Mouse (Mus musculus): ENCODE measurements around the gene Pdgfra.

The Pdgfra gene

DNA sequence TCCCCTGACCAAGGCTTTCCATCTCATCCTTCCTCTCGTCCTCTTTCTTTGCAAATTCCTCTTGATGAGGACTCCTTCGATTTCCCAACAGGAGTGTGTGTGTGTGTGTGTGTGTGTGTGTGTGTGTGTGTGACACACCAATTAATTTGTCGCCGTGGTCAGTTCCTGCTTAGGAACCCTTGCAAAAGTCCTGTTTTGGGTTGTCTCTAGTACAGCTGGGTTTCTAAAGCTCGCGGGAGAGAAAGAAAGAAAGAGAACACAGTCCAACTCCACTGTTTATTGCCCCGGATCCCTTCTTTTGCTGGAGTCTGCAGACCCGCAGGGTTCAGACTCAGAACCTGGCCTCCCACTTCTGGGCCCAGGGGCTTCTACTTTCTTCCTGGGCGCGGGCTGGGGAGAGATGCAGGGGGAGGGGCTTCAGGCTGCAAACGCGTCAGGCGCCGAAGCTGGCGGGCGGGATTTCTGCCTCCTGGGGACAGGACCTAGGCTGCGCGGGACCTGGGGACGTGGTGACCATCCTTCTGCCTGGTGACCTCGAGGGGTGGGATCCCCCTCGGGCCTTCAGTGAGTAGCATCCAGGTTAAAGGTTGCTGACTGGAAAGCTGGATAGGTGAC, 2.6 kb downstream of the Pdgfra start:
- intact Hi-C loops (cut with DNase I) = loop anchor here (5.0 to 10.0 kb wide), 7 partner anchors 212 to 1467 kb away; no protein-coding TSS in a partner anchor

DNA sequence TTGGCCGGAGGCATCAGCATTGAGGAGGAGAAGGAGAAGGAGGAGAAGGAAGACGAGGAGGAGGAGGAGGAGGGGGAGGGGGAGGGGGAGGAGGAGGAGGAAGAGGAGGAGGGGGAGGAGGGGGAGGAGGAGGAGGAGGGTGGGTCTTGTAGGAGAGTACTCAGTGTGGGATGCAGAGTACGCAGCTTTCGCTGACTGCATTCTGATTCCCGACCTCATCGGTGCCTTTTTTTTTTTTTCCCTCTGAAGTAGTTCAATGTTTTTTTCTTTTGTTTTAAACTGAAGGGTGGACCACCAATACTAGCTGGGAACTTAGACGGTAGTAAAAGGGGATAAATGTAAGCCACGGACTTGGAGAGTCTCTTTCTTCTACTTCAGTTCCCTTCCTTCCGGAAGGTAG, 3.2 kb downstream of the Pdgfra start:
- intact Hi-C loops (cut with DNase I) = loop anchor here (5.0 to 10.0 kb wide), 7 partner anchors 213 to 1468 kb away; no protein-coding TSS in a partner anchor

DNA sequence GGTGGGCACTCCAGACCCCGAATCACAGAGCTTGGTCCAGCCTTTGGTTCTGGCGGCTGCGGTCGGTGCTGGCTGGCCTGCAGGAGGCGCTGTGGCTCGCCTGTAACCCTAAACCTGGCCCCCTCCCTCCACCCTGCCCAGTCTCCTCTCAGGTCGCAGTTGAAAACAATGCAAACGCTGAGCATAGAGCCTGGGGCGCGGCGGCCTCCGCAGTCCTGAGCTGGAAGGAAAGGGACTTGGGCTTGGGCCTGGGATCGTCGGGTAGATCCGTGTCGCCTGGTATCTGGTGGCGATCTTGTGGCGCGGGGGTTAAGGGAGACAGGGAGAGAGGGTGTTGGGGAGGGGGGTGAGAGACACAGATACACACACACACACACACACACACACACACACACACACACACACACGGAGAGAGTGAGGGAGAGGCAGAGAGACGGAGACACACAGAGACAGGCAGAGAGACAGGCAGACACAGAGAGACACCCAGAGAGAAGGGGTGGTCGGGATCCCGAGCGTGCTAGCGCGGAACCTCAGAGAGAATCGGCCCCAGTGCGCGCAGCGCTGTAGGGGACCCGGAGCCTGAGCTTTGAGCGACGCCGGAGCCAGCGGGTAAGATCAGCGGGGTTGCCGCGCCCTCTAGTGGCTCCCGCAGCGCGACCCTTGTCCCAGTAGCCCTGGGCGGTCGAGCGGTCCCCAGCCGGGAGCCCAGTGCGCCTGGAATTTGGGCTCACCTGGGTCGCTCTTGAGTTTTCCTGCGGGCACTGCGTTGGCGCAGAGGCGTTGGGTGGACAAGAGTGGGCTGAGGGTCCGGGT, 3.9 kb downstream of the Pdgfra start:
- intact Hi-C loops (cut with DNase I) = loop anchor here (5.0 to 10.0 kb wide), 7 partner anchors 214 to 1469 kb away; no protein-coding TSS in a partner anchor

DNA sequence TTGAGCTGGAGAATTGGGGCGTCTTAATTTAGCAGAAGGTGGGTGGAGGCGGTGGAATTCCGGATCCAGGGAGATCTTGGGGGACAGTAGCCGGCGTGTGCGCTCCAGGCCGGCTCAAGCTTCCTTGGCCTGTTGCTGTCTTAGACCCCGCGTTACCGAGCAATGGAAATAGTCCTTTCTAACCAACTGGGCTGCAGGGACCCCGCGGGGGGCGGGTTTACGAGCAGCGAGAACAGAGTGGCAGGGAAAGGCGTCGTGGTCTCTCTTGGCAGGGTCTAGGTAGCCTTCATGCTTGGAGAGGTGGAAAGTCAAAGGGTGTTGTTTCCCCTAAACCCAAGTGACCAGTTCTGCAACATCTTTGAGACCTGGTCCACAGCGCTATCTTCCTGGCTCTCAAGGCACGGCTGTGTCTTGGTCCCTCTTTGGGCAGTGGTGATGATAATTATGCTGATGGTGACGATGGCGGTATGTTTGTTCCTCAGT, 4.5 kb downstream of the Pdgfra start:
- intact Hi-C loops (cut with DNase I) = loop anchor here (5.0 to 10.0 kb wide), 7 partner anchors 214 to 1469 kb away; no protein-coding TSS in a partner anchor

DNA sequence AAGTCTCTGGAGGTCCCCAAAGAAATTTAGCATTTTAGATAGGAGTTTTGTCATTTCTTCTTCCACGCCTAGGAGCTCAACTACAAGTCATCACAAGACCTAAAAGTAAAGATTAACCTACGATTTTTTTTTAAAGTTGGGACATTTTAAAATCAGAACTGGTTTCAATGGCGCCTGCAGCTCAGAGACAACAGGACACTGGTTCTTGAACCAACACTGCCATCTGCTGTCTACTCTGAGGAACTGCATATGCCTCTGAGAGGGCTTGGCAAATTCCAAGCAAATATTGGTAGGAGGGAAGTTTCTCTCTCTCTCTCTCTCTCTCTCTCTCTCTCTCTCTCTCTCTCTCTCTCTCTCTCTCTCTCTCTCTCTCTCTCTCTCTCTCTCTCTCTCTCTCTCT, 4.9 kb downstream of the Pdgfra start:
- intact Hi-C loops (cut with DNase I) = loop anchor here (5.0 to 10.0 kb wide), 7 partner anchors 215 to 1470 kb away; no protein-coding TSS in a partner anchor

DNA sequence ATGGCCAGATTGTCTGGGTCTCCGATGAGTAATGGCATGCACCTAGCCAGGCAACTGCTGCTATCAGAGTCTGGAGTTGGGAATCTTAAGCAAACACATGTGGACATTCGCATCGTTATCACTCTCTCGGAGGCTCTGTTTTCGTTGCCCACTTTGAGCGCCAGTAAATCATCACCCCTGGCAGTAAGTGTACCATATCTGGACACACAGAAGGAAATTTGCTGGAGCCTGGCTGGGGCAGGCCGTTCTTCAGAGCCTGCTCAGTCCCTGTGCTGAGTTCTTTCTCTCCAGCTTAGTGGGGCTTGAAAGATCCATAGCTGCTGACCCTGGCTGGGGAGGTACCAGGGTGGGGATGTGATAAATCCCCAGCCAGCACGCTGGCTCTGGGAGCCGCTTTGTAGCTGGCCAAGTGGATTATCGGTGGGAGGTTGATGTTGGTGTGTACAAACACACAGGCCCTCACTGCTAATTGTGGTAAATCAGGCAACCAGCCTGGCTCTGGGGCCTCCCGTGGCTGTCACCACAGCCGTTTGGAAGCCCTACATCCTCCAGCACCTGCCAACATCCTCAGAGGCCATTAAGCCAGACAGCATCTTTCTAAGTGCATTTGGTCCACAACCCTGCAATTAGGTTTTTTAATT, 8.6 kb downstream of the Pdgfra start:
- intact Hi-C loops (cut with DNase I) = no loop called here

DNA sequence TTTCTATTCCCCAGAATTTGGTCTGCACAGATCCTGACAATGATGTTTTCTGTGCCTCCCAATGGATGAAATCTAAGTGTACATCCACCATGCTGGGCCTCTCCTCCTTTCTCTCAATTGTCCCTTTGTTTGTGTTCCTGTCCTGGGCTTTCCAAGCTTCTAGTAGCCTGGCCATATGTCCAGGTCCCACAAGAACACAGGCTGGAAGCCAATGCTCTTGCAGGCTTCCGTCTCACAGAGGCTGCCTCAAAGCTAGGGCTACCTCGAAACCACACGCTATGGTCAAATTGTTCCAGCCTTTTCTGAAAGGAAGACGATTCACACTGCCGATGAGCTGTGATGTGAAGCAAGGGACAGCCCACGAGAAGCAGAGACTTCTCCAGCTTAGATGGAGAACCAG, 9.5 kb downstream of the Pdgfra start:
- intact Hi-C loops (cut with DNase I) = no loop called here

DNA sequence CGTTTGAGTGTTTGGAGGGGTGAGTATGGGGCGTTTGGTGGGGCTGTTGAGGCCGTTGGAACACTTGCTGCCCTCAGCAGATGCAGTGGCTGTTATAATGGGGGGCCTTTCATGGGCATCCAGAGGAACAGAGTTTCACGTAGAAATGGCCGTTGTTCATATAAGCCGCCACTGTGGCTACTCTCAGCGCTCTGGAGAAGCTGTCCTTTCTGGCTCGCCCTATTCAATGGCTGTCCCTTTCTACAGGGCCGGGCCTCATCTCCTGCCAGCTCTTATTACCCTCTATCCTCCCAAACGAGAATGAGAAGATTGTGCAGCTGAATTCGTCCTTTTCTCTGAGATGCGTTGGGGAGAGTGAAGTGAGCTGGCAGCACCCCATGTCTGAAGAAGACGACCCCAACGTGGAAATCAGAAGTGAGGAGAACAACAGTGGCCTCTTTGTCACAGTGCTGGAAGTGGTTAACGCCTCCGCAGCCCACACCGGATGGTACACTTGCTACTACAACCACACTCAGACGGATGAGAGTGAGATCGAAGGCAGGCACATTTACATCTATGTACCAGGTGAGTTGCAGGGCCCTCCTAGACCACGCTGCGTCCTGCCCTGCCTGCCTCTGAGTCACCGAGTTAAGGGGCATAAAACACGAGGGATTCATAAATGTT, 11.3 kb downstream of the Pdgfra start:
- intact Hi-C loops (cut with DNase I) = no loop called here

DNA sequence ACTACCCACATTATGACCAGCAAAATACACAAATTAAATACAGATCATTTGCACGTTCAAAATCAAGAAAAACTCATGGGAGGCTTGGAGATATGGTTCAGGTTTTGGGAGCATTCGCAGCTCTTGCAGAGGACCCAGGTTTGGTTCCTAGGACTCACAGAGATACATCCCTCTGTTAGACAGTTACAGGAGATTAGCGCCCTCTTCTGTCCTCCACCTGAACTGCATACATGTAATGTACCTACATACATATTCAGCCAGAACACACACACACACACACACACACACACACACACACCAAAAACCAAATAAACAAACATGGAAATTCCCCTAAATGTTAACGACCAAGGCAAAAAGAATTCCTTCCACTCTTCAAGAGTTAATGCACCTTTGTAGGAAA, 12.6 kb downstream of the Pdgfra start:
- intact Hi-C loops (cut with DNase I) = no loop called here

DNA sequence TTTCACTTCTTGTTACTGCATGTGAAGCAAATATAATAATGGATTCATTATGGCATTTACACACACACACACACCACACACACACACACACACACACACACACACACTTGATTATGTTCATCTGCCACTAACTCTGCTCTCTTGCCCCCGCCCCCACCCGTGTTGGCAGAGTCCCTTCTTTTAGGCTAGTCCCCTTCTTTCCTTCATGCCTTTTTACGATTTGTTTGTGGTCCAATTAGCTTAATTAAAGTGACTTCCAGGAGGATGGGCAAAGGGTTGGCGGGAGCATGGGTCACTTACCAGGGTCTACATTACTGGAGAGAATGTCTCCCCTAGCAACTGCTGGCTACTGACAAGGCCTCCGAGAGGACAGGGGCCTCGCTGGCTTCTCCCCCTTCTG, 17.7 kb downstream of the Pdgfra start:
- intact Hi-C loops (cut with DNase I) = no loop called here

DNA sequence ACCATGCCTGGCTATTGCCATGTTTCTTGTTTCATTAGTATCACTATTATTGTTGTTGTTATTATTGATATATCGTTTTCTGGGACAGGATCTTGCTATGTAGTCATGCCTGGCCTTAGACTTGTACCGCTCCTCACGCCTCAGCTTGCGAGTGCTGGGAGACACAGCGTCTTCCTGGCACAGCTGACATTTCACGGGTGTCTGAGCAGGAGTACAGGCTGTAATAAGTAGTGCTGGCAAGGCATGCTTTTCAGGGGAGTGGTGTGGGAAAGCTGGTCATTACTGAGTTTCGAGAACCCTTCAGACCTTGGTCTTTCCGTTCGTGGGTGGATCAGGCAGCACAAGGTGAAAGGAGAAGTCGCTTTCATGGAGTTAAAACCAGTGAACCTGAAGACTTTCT, 19.8 kb downstream of the Pdgfra start:
- intact Hi-C loops (cut with DNase I) = no loop called here

DNA sequence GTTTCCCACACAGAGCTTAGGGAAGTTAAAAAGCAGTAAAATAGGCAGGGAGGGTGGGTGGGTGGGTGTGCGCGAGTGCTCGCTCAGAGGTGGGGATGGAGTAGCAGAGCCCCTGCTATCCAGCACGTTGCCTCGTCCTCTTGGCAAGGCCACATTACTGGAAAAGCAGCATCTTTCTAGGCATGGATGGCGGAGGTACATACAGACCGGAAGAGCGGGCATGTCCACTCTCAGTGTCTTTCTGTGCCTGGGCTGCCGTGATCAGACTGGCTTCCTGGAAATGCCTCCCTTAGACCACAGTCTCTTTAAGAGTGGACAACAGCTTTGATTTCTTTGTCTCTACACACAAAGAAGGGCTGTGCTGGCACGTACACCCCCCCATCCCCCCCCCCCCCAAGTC, 27.2 kb downstream of the Pdgfra start:
- intact Hi-C loops (cut with DNase I) = no loop called here

DNA sequence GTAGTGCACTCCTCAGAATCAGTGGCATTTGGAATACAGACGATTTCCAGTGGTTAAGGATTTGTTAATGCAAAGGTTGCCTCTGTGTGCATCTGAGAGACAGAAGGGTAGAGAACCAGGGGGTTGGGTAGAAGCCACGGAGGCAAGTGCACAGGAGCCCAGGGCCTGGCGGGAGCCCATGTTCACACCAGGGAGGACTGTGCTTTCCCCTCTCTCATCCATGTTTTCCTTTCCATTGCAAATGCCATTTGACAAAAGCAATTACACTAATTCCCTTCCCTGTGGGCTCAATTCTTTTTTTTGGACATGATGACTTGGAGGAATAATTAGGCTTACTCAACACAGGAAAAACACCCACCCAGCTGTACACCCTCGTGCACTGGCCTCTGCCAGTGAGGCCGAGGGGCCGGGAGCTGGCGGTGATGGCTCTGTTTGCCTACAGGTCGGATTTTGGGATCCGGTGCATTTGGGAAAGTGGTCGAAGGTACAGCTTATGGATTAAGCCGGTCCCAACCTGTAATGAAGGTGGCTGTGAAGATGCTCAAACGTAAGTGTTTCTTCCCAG, 27.7 kb downstream of the Pdgfra start:
- intact Hi-C loops (cut with DNase I) = no loop called here

DNA sequence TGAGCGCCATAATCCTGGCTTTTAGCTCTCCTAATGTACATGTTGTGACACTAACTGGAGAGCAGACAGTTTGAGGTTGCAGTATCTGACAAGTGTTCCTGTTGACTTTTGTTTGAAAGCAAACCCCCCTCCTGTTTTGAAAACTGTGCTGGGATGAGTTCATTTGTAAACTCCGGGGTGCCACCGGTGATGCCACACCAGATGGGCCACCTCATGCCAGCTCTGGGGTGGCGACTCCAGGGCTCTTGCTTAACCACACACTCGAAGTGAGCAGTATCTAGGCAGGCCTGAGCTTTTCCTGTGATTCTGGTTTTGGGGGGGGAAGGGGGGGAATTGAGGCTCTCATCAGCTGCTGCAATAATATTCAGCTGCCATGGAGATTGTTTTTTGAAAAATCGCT, 31.6 kb downstream of the Pdgfra start:
- intact Hi-C loops (cut with DNase I) = no loop called here

DNA sequence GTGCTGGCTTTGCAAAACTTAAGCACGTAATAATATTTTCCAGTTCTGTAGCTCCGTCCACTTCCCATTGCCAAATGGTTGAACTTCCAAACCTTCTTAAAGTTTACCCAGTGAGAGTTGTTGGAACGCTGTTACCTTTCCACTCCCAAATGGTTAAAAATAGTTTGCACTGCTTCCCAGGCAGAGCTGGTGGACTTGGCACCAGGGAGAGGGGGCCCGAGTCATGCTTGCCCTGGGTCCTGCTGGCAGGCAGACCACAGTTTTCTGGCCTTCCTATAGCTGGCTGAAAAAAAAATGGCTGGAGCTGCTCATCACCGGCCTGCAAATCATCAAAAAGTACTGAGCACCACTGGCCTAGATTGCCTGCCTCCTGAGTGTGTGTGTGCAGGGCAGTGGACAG, 32.0 kb downstream of the Pdgfra start:
- intact Hi-C loops (cut with DNase I) = no loop called here

DNA sequence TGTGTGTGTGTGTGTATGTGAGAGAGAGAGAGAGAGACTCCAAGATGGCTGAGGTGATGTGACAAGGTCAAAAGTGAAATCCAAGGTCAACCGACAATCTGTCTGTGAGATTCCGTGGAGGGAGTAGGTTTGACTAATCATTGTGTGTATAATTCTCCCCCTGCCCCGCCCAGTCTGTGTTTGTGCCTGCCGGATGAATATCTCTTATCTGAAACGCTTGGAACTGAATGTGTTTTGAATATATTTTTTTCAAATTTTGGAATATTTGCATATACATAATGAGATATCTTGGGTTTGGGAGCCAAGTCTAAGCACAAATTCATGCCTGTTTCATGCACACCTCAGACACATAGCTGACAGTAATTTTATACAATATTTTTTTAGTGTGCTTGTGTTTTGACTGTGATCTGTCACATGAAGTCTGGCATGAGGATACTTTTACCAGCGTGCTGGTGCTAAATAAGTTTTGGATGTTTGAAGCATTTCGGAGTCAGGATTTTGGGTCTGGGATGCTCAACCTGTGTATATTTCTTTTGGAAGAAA, 32.7 kb downstream of the Pdgfra start:
- intact Hi-C loops (cut with DNase I) = no loop called here

DNA sequence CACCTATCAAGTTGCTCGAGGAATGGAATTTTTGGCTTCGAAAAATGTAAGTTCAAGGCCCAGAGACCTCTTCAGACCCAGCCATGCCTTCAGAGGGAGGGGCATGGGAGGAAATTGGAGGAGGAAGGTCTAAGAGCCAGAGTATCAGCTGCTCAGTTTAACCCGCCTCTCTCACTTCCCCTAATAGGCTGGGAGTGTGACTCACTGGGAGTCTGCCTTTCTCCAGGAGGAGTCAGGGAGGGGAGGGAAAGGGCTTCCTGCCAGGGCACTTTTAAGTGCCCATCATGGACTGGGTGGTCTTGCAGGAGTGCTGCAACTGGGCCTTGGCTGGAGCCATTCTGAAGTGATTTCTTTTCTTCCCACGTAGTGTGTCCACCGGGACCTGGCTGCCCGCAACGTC, 33.5 kb downstream of the Pdgfra start:
- intact Hi-C loops (cut with DNase I) = no loop called here

DNA sequence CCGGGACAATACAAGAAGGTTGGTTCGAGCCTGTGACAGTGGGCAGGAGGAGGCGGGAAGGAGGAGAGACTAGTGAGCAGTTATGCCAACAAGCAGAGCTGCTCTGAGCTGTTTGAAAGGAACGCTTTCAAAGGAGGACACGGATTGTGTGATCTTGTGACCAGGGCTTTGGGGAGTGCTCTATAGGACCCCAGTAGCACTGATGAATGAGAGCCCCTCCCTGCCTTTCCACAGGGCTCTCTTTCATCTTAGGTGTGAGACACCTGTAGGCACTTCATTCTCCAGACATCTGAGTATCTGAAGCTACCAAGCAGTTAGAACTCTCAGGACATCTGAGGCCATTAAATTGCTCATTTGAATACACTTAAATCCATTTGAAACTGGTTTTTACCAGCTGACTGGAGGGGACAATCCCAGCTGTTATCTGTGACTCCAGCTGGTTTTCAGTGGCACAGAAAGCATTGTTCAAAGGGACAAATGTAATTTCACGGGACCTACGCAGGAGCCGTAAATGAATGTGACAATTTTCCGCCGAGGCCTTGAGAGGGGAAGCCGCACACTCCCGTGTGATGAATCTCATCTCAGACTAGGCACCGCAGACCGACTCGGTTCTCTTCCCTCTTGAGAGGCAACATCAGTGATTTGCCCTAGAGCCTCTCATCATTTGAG, 37.4 kb downstream of the Pdgfra start:
- intact Hi-C loops (cut with DNase I) = no loop called here

DNA sequence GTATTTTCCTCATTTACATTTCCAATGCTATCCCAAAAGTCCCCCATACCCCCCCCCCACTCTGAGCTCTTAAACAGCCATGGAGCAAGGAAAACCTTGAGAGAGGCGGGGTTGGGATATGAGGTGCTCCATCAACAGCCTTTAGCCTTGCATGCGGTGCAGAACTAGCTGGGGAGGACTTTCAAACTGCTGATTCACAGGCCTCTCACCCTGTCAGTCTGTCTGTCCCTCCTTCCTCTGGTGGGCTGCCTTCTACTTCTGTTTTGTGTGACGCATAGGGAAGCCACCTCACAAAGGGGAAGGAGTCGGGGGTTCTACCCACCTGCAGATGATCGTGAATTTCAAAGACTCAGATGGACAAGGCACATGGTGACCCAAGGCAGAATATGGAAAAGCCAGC, 41.0 kb downstream of the Pdgfra start:
- intact Hi-C loops (cut with DNase I) = no loop called here

DNA sequence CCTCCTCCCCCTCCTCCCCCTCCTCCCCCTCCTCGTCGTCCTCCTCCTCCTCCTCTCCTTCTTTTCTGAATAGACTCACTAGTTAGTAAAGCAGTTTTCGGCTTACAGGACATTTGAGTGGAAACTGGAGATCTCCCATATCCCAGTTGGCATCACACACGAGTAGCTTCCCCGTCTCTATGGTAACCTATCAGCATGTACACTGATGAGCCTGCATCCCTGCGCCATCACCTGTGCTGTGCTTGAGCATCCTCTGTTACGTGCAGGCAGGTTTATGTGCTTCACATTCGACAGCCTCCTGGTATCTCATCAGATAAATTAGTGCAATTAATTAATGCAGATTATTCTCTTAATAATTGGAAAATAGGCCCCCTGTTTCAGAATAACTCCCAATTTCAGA, 46.3 kb downstream of the Pdgfra start:
- intact Hi-C loops (cut with DNase I) = no loop called here
